Mouse (Mus musculus) heart, adult 2 months (tissue): ENCODE data around the gene 2310046K23Rik. TPM values are rescaled to one million over a fixed set of nuclear protein-coding genes. Genes with fewer than 3 reads are reported as not detected.

Experiments used
- DNase-seq, 2 experiments: peaks; one replicate each; pipeline ENCODE4 v3.0.0; 2021
- H3K27ac ChIP-seq: fragments of 200-600 bp; 2 replicates; pipeline ENCODE4 v1.8.1; 2022
- H3K27me3 ChIP-seq: fragments of 200-500 bp; 2 replicates; pipeline ENCODE4 v1.6.1; 2012; ENCODE audit warnings: mild to moderate bottlenecking, low read length, inconsistent platforms, mixed read lengths; ENCODE audit not compliant: control insufficient read depth, insufficient read depth
- H3K36me3 ChIP-seq: fragments of 200-500 bp; 2 replicates; pipeline ENCODE4 v1.6.1; 2012; ENCODE audit warnings: low read length, inconsistent platforms; ENCODE audit not compliant: control insufficient read depth, insufficient read depth
- H3K4me1 ChIP-seq: fragments of 200-500 bp; 2 replicates; pipeline ENCODE4 v1.6.1; 2011; ENCODE audit warnings: low read length; ENCODE audit not compliant: control insufficient read depth, insufficient read depth
- H3K4me3 ChIP-seq: fragments of 200-600 bp; 2 replicates; pipeline ENCODE4 v1.8.1; 2022
- H3K79me2 ChIP-seq: fragments of 200-500 bp; replicated peaks from 2 replicates; pipeline ENCODE4 v1.6.1; 2012; ENCODE audit warnings: mild to moderate bottlenecking, inconsistent platforms, low read length, moderate library complexity, mixed read lengths; ENCODE audit not compliant: control insufficient read depth, insufficient read depth
- H3K9ac ChIP-seq: fragments of 200-500 bp; 2 replicates; pipeline ENCODE4 v1.6.1; 2012; ENCODE audit warnings: low read depth, mild to moderate bottlenecking, control low read depth, inconsistent platforms, low read length, mixed read lengths
- CTCF ChIP-seq: fragments of 200-600 bp; IDR thresholded peaks from 2 replicates; pipeline ENCODE4 v1.8.1; 2022; ENCODE audit warnings: antibody characterized with exemption, mild to moderate bottlenecking, moderate library complexity
- EP300 ChIP-seq: fragments of 200-500 bp; IDR thresholded peaks from 2 replicates; pipeline ENCODE4 v1.6.1; 2011; ENCODE audit warnings: low read depth, low read length, control low read depth; ENCODE audit not compliant: insufficient read depth
- POLR2A ChIP-seq: fragments of 200-500 bp; IDR thresholded peaks from 2 replicates; pipeline ENCODE4 v1.6.1; 2011; ENCODE audit warnings: mild to moderate bottlenecking, low read depth, low read length, control low read depth; ENCODE audit not compliant: insufficient read depth
- WGBS: fragments of 180-500 bp; shearing (Covaris S2); methylation state at CpG from one replicate; pipeline ENCODE4 v1.1.7; 2018; 5-methylcytosine and 5-hydroxymethylcytosine counted together
- intact Hi-C: fragments of 180-260 bp; cut with DNase I; formaldehyde crosslinking; loops from one replicate; pipeline ENCODE4 v1.15.1; 2025
- long read RNA-seq: library from polyadenylated mRNA; stranded (forward); transcript quantifications from one replicate; pipeline ENCODE4 v2.0.0, GENCODE M21; 2021
- polyA plus RNA-seq: library from polyadenylated mRNA; depleted of rRNA; stranded (reverse); fragments of >200 nt; gene quantifications from 2 replicates; pipeline ENCODE4 v1.2.3, GENCODE M21; 2012; rRNA removed
- total RNA-seq, 2 experiments: library from RNA; stranded (reverse); gene quantifications; 2 replicates each; pipeline ENCODE4 v1.2.3; 2021

2310046K23Rik gene
- total RNA-seq (not detected), polyA plus RNA-seq (not detected in 2 replicates)
- long read RNA-seq: 0 reads

GRCm38 (mm10) chr3:92534411-92534810 lies at the start of gene 2310046K23Rik:
TSS of gene 2310046K23Rik (minus strand) at chr3:92534511.
- no peaks in the 10 kb centered on the region for H3K36me3 ChIP-seq
- DNase-seq: no peak
- no peaks in the 10 kb centered on the region for H3K27me3 ChIP-seq
- H3K79me2 ChIP-seq: no peaks in the 10 kb centered on the region
- H3K4me3 ChIP-seq: no peak within 1 kb of the TSS
- TF ChIP-seq POLR2A (no peak), EP300 (no peak), CTCF (no peak)
- intact Hi-C loops: no loop called here
- no peak within 1 kb of the TSS for H3K27ac ChIP-seq
- H3K4me1 ChIP-seq: no peaks in the 10 kb centered on the region
- H3K9ac ChIP-seq: no peak within 1 kb of the TSS
- 69% methylated on average over 3 of the region's 3 CpGs for WGBS

GRCm38 (mm10) chr3:92583164-92583826 lies 49.0 kb upstream of the 2310046K23Rik start:
- no peak for TF ChIP-seq POLR2A
- TF ChIP-seq CTCF: no peak
- no peak for TF ChIP-seq EP300
- 74% methylated on average over 3 of the region's 3 CpGs for WGBS
- intact Hi-C loops: no loop called here
- no peaks in the 10 kb centered on the region for H3K79me2 ChIP-seq
- H3K4me3 ChIP-seq: no peak overlapping the region
- H3K9ac ChIP-seq: no peak overlapping the region
- H3K36me3 ChIP-seq: no peaks in the 10 kb centered on the region
- no peaks in the 10 kb centered on the region for H3K27me3 ChIP-seq
- H3K27ac ChIP-seq: no peak overlapping the region
- H3K4me1 ChIP-seq: no peaks in the 10 kb centered on the region
- no peak for DNase-seq

GRCm38 (mm10) chr3:92579508-92579907 lies 45.2 kb upstream of the 2310046K23Rik start:
- no peaks in the 10 kb centered on the region for H3K4me1 ChIP-seq
- no peak overlapping the region for H3K27ac ChIP-seq
- intact Hi-C loops: no loop called here
- DNase-seq: no peak
- H3K27me3 ChIP-seq: no peaks in the 10 kb centered on the region
- WGBS: 76% methylated on average over 1 of the region's 1 CpGs
- H3K79me2 ChIP-seq: no peaks in the 10 kb centered on the region
- H3K4me3 ChIP-seq: no peak overlapping the region
- TF ChIP-seq POLR2A: no peak
- no peak for TF ChIP-seq CTCF
- no peak for TF ChIP-seq EP300
- H3K36me3 ChIP-seq: no peaks in the 10 kb centered on the region
- no peak overlapping the region for H3K9ac ChIP-seq

GRCm38 (mm10) chr3:92578652-92579413 lies 44.5 kb upstream of the 2310046K23Rik start:
- no peak for DNase-seq
- Histone ChIP-seq H3K9ac (no peak overlapping the region), H3K27me3 (no peaks in the 10 kb centered on the region), H3K36me3 (no peaks in the 10 kb centered on the region), H3K27ac (no peak overlapping the region), H3K4me1 (no peaks in the 10 kb centered on the region), H3K79me2 (no peaks in the 10 kb centered on the region), H3K4me3 (no peak overlapping the region)
- WGBS: 61% methylated on average over 4 of the region's 4 CpGs
- TF ChIP-seq EP300 (no peak), CTCF (no peak), POLR2A (no peak)
- intact Hi-C loops: no loop called here

DNA sequence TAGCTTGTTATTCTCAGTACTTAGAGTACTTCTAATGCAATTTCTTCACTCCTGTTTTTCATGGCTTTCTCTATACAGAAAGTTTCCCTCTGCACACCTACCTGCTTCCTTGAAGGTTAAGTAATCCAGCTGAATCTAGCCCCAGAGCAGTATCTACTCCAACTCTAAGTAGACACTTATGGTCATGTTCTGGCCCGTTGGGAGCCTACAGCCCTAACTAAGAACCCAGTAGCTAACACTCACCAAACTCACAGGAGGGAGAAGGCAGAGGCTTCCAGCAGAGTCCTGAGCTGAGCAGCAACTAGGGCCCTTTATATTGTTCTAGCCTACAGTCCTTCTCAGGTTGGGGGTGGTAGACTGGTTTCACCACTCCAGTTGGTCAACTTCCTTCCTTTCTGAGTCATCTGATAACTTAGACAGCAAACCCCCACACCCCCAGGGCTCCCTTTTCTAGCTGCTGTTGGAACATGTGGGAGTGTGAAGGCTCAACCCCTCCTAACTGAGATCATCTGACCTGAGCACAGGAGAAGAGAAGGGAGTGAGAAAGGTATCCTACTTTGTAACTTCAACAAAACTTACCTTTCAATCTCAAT lies 39.2 kb upstream of the 2310046K23Rik start, which contains the start of gene Ivl:
TSS of gene Ivl (minus strand) at position 287 of the 593 bp plus-strand sequence.
- Histone ChIP-seq H3K36me3 (no peaks in the 10 kb centered on the region), H3K27ac (no peak within 1 kb of the TSS), H3K79me2 (no peaks in the 10 kb centered on the region), H3K9ac (no peak within 1 kb of the TSS), H3K4me1 (no peaks in the 10 kb centered on the region), H3K27me3 (no peaks in the 10 kb centered on the region), H3K4me3 (no peak within 1 kb of the TSS)
- DNase-seq: no peak
- intact Hi-C loops: no loop called here
- TF ChIP-seq EP300 (no peak), CTCF (no peak), POLR2A (no peak)
- 63% methylated on average over 1 of the region's 1 CpGs for WGBS
